Mouse (Mus musculus): ENCODE measurements around the gene Ppp4r2. TPM values are rescaled to one million over a fixed set of nuclear protein-coding genes. Genes with fewer than 3 reads are reported as not detected.

Ppp4r2 gene
- polyA plus RNA-seq, 1 experiment from 2014 or later = 8.1 TPM

Other genes with a start within 250 kb of the Ppp4r2 start
- gene Shq1, start 162.5 kb upstream of the Ppp4r2 start, polyA plus RNA-seq (2015; fragmentation: Nextera tagmentation; extraction: Ambion mirVana) = 14.9 and 17.8 TPM in 2 replicates
- gene Gxylt2, start 128.9 kb upstream of the Ppp4r2 start, polyA plus RNA-seq (2015; fragmentation: Nextera tagmentation; extraction: Ambion mirVana) = 0.32 and 0.54 TPM in 2 replicates

Data from intestine, embryonic 16.5 days (tissue).